Mouse (Mus musculus) cortical plate, adult 2 months (tissue): ENCODE measurements around the gene Tsc2.

Experiments
- CTCF ChIP-seq: fragments of 200-500 bp; IDR thresholded peaks from 2 replicates; pipeline ENCODE4 v1.5.1; 2011; ENCODE audit warnings: mild to moderate bottlenecking, control low read depth, low read length; ENCODE audit not compliant: insufficient read depth; ENCODE audit errors: extremely low read depth
- POLR2A ChIP-seq: fragments of 200-500 bp; IDR thresholded peaks from 2 replicates; pipeline ENCODE4 v1.6.1; 2011; ENCODE audit warnings: mild to moderate bottlenecking, low read length, control low read depth; ENCODE audit not compliant: insufficient read depth; ENCODE audit errors: extremely low read depth

DNA sequence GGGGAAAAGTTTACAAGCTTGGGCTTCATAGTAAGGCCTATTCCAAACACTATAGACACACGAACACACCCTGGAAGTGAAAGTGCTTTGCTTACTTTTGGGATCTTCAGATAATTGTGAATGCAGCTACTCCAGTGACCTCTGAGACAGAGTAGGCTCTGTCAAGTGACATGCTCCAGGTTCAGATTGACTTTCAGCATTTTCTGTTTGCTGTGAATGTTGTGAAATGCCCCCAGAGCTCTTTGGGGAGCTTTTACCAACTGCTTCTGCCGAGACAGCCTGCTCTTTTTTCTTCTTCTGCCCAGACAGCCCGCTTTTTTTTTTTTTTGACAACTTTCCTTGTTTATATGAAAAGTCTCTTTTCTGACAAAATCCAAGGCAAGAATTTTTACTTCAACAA, 47.9 kb downstream of the Tsc2 start:
- TF ChIP-seq CTCF: no peak
- no peak for TF ChIP-seq POLR2A
